Mouse (Mus musculus): ENCODE measurements around the gene Kif3a. TPM values are rescaled to one million over a fixed set of nuclear protein-coding genes. Genes with fewer than 3 reads are reported as not detected.

Kif3a gene
- polyA plus RNA-seq, 1 experiment from 2014 or later = 160 TPM

GRCm38 (mm10) chr11:53620094-53620493 is 52.9 kb downstream of the Kif3a start:
- no peak overlapping the region for H3K4me3 ChIP-seq
- peaks cover 6% of the 10 kb centered on the region; the same call in 1 of the 2 replicates for H3K9me3 ChIP-seq (replicated peaks)
- no peaks in the 10 kb centered on the region for H3K36me3 ChIP-seq
- H3K27me3 ChIP-seq = no peaks in the 10 kb centered on the region
- WGBS = 91% methylated on average over 4 of the region's 4 CpGs
- H3K9ac ChIP-seq = no peak overlapping the region
- ATAC-seq (ENCODE audit: low FRiP score) = no peak
- H3K4me1 ChIP-seq = no peaks in the 10 kb centered on the region
- H3K27ac ChIP-seq = no peak overlapping the region
- no peak overlapping the region for H3K4me2 ChIP-seq (replicated peaks)

DNA sequence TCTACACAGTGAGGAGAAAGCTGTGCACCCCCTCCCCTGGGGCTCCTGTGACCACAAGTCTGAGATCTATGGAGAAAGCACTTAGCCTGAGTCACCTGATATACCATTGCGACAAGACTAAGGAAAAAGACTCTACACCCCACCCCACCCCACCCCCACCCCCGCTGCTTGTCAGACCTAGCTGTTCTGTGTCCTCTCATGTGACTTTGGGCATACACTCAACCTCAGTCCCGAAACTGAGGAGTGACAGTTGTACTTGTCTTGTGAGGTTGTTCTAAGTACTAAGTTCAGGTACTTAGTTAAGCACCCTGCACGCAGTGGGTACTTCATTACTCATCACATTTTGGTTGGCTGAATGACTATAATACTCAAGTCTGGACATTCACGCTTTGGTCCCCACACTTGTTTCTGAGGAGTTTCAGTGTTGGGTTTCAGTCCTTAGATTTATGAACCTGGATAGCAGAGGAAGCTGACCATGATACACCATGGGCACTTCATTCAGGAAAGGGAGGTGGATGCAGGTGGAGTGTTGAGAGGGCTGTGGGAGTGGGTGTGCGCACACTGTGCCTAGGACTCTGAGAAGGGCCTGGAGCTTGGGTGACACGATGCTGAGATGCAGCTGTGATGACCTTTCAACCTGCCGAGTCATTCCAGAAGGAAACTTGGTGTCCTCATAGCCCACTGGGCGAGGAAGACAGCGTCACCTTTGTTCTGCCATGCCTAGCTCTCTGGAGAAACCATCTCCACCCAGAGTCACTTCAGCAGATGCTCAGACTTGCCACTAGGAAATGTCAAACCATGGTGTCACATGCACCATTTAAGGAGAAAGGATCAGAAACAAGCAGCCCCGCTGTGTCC is 54.6 kb downstream of the Kif3a start:
- Histone ChIP-seq H3K4me3 (no peak overlapping the region), H3K4me2 (replicated peaks) (no peak overlapping the region), H3K9ac (no peak overlapping the region), H3K4me1 (no peaks in the 10 kb centered on the region), H3K9me3 (replicated peaks) (peaks cover 6% of the 10 kb centered on the region; the same call in 1 of the 2 replicates), H3K27ac (no peak overlapping the region), H3K27me3 (peaks cover 3% of the 10 kb centered on the region; the same call in 1 of the 2 replicates), H3K36me3 (no peaks in the 10 kb centered on the region)
- no peak for ATAC-seq (ENCODE audit: low FRiP score)
- 87% methylated on average over 11 of the region's 11 CpGs for WGBS

GRCm38 (mm10) chr11:53622440-53622806 is 55.2 kb downstream of the Kif3a start:
- Histone ChIP-seq H3K36me3 (no peaks in the 10 kb centered on the region), H3K9me3 (replicated peaks) (peaks cover 6% of the 10 kb centered on the region; the same call in 1 of the 2 replicates), H3K9ac (no peak overlapping the region), H3K4me1 (no peaks in the 10 kb centered on the region), H3K27me3 (peaks cover 4% of the 10 kb centered on the region; the same call in 1 of the 2 replicates), H3K27ac (no peak overlapping the region), H3K4me3 (no peak overlapping the region), H3K4me2 (replicated peaks) (no peak overlapping the region)
- WGBS = 86% methylated on average over 6 of the region's 6 CpGs
- no peak for ATAC-seq (ENCODE audit: low FRiP score)

GRCm38 (mm10) chr11:53623573-53623972 is 56.4 kb downstream of the Kif3a start:
- H3K4me1 ChIP-seq = no peaks in the 10 kb centered on the region
- peaks cover 4% of the 10 kb centered on the region; the same call in 1 of the 2 replicates for H3K27me3 ChIP-seq
- no peak overlapping the region for H3K4me2 ChIP-seq (replicated peaks)
- no peak overlapping the region for H3K4me3 ChIP-seq
- H3K9ac ChIP-seq = no peak overlapping the region
- WGBS = 92% methylated on average over 9 of the region's 9 CpGs
- peaks cover 6% of the 10 kb centered on the region; the same call in 1 of the 2 replicates for H3K9me3 ChIP-seq (replicated peaks)
- H3K27ac ChIP-seq = no peak overlapping the region
- ATAC-seq (ENCODE audit: low FRiP score) = no peak
- H3K36me3 ChIP-seq = no peaks in the 10 kb centered on the region

DNA sequence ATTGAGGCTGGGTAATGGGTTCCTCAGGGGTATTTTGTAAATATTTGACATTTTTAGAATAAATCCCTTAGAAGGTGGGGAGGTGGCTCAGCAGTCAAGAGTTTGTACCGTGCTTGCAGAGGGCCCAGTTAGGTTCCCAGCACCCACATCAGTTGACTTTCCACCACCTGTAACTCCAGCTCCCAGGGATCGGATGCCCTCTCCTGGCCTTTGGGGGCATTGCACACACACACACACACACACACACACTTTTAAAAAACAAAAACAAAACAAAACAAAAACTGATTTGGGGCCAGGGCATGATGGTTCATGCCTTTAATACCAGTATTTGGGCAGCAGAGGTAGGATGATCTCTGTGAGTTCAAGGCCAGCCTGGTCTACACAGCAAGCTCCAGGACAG is 56.9 kb downstream of the Kif3a start:
- peaks cover 6% of the 10 kb centered on the region; the same call in 1 of the 2 replicates for H3K9me3 ChIP-seq (replicated peaks)
- no peak overlapping the region for H3K27ac ChIP-seq
- H3K27me3 ChIP-seq = peaks cover 4% of the 10 kb centered on the region; the same call in 1 of the 2 replicates
- no peaks in the 10 kb centered on the region for H3K4me1 ChIP-seq
- WGBS = 90% methylated on average over 2 of the region's 2 CpGs
- H3K4me2 ChIP-seq (replicated peaks) = no peak overlapping the region
- H3K4me3 ChIP-seq = no peak overlapping the region
- ATAC-seq (ENCODE audit: low FRiP score) = no peak
- H3K36me3 ChIP-seq = no peaks in the 10 kb centered on the region
- H3K9ac ChIP-seq = no peak overlapping the region

- WGBS = 74% methylated on average over 17 of the region's 17 CpGs
- Histone ChIP-seq H3K36me3 (no peaks in the 10 kb centered on the region), H3K27me3 (peaks cover 4% of the 10 kb centered on the region; the same call in 1 of the 2 replicates), H3K4me3 (no peak overlapping the region), H3K4me2 (replicated peaks) (no peak overlapping the region), H3K9ac (no peak overlapping the region), H3K9me3 (replicated peaks) (peaks cover 6% of the 10 kb centered on the region; the same call in 1 of the 2 replicates), H3K4me1 (no peaks in the 10 kb centered on the region), H3K27ac (no peak overlapping the region)
- no peak for ATAC-seq (ENCODE audit: low FRiP score)
Observed at GRCm38 (mm10) chr11:53626802-53627373, 59.7 kb downstream of the Kif3a start.

DNA sequence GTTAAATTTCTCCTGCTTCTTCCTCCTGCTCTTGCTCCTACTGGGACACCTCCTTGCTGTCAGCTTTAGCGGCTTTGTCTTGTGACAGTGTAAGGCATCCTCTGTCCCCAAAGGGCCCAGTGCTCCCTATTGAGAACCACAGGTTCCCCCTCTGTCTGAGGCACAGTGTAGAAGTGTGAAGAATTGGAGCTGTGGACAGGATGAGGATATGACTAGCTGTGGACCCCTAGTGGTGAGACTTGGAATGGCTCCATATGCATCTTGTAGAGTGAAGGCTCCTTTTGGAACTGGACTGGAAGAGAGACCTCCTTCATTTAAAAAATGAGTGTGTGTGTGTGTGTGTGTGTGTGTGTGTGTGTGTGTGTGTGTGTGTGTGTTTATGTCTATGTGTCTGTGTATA is 60.7 kb downstream of the Kif3a start:
- H3K9me3 ChIP-seq (replicated peaks) = peaks cover 6% of the 10 kb centered on the region; the same call in 1 of the 2 replicates
- peaks cover 4% of the 10 kb centered on the region; the same call in 1 of the 2 replicates for H3K27me3 ChIP-seq
- H3K36me3 ChIP-seq = no peaks in the 10 kb centered on the region
- no peak overlapping the region for H3K4me3 ChIP-seq
- H3K27ac ChIP-seq = no peak overlapping the region
- 0 out of 2 replicates have a peak, but pooled peaks have one; percentile 54 for ATAC-seq (ENCODE audit: low FRiP score)
- H3K4me2 ChIP-seq (replicated peaks) = no peak overlapping the region
- 0% methylated on average over 1 of the region's 1 CpGs for WGBS
- no peaks in the 10 kb centered on the region for H3K4me1 ChIP-seq
- no peak overlapping the region for H3K9ac ChIP-seq

GRCm38 (mm10) chr11:53632122-53632733 is 65.0 kb downstream of the Kif3a start:
- Histone ChIP-seq H3K27ac (no peak overlapping the region), H3K4me3 (no peak overlapping the region), H3K27me3 (peaks cover 19% of the 10 kb centered on the region), H3K4me2 (replicated peaks) (no peak overlapping the region), H3K36me3 (no peaks in the 10 kb centered on the region), H3K9ac (no peak overlapping the region), H3K4me1 (peaks cover 14% of the 10 kb centered on the region), H3K9me3 (replicated peaks) (no peaks in the 10 kb centered on the region)
- ATAC-seq (ENCODE audit: low FRiP score) = no peak; the same call in 1 of the 2 replicates
- 68% methylated on average over 14 of the region's 14 CpGs for WGBS

DNA sequence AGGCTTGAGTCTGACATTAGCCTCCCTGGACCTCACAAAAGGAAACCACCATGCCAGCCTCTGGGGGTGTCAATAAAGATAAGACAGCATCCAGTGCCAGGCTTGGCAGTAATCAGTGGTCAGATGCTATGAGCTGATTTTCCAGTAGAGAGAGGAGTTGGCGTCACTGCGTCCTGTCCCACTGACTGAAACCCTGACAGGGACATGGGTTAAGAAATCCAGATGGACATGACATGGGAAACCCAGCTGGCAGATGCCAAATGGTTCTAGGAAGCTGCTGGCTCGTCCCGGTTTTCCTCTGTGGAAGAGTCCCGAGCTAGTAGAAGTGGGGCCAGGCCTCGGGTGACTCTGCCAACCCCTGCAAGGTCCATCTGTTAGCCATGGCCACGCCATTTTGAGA is 66.5 kb downstream of the Kif3a start:
- Histone ChIP-seq H3K27me3 (peaks cover 26% of the 10 kb centered on the region), H3K9ac (no peak overlapping the region), H3K4me2 (replicated peaks) (no peak overlapping the region), H3K4me1 (peaks cover 17% of the 10 kb centered on the region), H3K4me3 (no peak overlapping the region), H3K27ac (no peak overlapping the region), H3K36me3 (no peaks in the 10 kb centered on the region), H3K9me3 (replicated peaks) (no peaks in the 10 kb centered on the region)
- 88% methylated on average over 7 of the region's 7 CpGs for WGBS
- no peak for ATAC-seq (ENCODE audit: low FRiP score)

- no peak within 1 kb of the TSS for H3K9ac ChIP-seq
- H3K9me3 ChIP-seq (replicated peaks) = no peaks in the 10 kb centered on the region
- no peaks in the 10 kb centered on the region for H3K36me3 ChIP-seq
- no peak for ATAC-seq (ENCODE audit: low FRiP score)
- peaks cover 17% of the 10 kb centered on the region for H3K4me1 ChIP-seq
- H3K4me2 ChIP-seq (replicated peaks) = no peak within 1 kb of the TSS; the same call in 1 of the 2 replicates
- H3K4me3 ChIP-seq = no peak within 1 kb of the TSS
- H3K27me3 ChIP-seq = peaks cover 26% of the 10 kb centered on the region
- H3K27ac ChIP-seq = no peak within 1 kb of the TSS
- WGBS = 93% methylated on average over 8 of the region's 8 CpGs
Observed at GRCm38 (mm10) chr11:53634556-53634955, 67.4 kb downstream of the Kif3a start, which contains the start of gene Il13. TSS of gene Il13 (minus strand) at chr11:53634702.

GRCm38 (mm10) chr11:53635590-53636182 is 68.5 kb downstream of the Kif3a start:
- H3K27me3 ChIP-seq = peaks cover 26% of the 10 kb centered on the region
- H3K9ac ChIP-seq = no peak overlapping the region
- no peak for ATAC-seq (ENCODE audit: low FRiP score)
- 30% methylated on average over 9 of the region's 9 CpGs for WGBS
- no peaks in the 10 kb centered on the region for H3K9me3 ChIP-seq (replicated peaks)
- H3K4me1 ChIP-seq = peaks cover 17% of the 10 kb centered on the region
- H3K4me2 ChIP-seq (replicated peaks) = peak overlapping the region; percentile 71
- H3K27ac ChIP-seq = no peak overlapping the region
- H3K36me3 ChIP-seq = no peaks in the 10 kb centered on the region
- peak overlapping the region; percentile 36 for H3K4me3 ChIP-seq

DNA sequence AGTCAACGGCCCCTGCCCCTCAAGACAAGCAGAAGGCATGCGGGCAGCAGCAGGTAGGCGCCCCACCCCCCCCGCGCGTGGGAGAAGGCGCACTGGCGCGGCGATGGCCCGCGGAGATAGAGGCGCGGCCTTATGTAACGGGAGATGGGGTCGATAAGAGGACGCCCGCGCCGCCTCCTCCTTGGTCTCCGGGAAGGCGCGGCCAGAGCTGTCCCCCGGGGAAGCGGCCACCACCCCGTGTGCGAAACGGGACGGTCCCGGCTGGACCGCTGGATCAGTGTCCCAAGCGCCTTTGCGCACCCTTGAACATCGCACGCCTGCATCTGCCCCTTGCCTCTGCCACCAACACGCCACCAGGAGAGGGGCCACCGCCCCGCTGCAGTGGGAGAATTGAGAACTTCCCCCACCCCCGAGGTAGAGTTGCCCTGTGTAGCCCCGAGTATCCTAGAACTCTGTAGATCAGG is 69.0 kb downstream of the Kif3a start:
- peaks cover 26% of the 10 kb centered on the region for H3K27me3 ChIP-seq
- WGBS = 2% methylated on average over 40 of the region's 40 CpGs
- no peak overlapping the region for H3K27ac ChIP-seq
- no peaks in the 10 kb centered on the region for H3K9me3 ChIP-seq (replicated peaks)
- no peak for ATAC-seq (ENCODE audit: low FRiP score)
- no peaks in the 10 kb centered on the region for H3K36me3 ChIP-seq
- H3K4me2 ChIP-seq (replicated peaks) = peak overlapping the region; percentile 71
- peaks cover 17% of the 10 kb centered on the region for H3K4me1 ChIP-seq
- peak overlapping the region; percentile 36 for H3K4me3 ChIP-seq
- H3K9ac ChIP-seq = no peak overlapping the region; the same call in 1 of the 2 replicates
